Mouse (Mus musculus): ENCODE measurements at regions not wholly inside any gene's neighbourhood (a gene's known extent, or its start where the extent isn't known, plus 50 kb on each side); places are given as distances from the start of the nearest gene placed in this dataset.
A peak's percentile ranks its signal among the peaks of the same experiment; 100 is the strongest.

DNA sequence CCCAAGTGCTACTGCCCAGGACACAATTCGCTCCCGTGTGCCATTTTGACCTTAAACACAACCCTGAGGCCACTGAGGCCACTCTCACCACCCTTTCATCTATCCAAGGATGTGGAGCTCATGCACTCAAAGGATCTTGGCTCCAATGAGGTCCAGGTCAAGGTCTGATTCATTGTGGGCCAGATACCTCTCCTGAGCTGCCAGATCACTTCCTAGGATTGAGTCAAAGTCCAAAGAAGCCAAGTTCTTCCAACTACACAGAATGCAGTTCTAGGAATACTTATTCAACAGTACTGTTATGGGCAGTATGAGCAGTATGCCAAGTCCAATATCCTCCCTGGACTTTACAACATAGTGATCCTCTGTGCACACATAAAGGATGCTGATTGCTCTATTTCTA, 304.9 kb downstream of the Inhba start:
- DNase-seq = no peak

DNA sequence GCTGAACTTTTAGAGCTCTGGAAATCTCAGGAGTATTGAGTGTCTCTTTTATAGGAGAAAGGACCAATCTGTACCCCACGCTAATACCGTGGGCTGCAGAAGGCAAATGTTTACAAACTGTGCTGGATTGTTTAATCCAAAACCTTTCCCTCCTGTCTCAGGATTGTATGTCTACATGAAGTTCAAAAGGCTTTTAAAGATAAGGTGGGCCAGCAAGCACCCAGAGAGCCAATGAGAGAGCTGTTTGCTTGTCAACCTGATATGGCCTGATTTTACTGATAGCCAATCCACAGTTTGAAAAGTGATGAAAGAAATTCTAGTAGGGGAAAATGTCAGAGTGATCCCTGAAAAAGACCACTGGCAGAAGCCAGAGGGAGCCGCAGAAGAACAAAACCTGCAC, 305.8 kb downstream of the Inhba start:
- no peak for DNase-seq

GRCm38 (mm10) chr13:16320392-16320791, 308.7 kb downstream of the Inhba start:
- DNase-seq = no peak

- DNase-seq = no peak
Observed at GRCm38 (mm10) chr13:16325661-16326060, 314.0 kb downstream of the Inhba start.

- no peak for DNase-seq
Observed at GRCm38 (mm10) chr13:16341727-16342126, 330.1 kb downstream of the Inhba start.

GRCm38 (mm10) chr13:16342171-16342570, 330.5 kb downstream of the Inhba start:
- peak; percentile 7 for DNase-seq

- DNase-seq = peak; percentile 12
Observed at GRCm38 (mm10) chr13:16343280-16343945, 331.8 kb downstream of the Inhba start.

- DNase-seq = no peak
Observed at GRCm38 (mm10) chr13:16349353-16349752, 337.7 kb downstream of the Inhba start.

GRCm38 (mm10) chr13:16350061-16350460, 338.4 kb downstream of the Inhba start:
- no peak for DNase-seq

- DNase-seq = no peak
Observed at GRCm38 (mm10) chr13:16355316-16355715, 343.7 kb downstream of the Inhba start.

- DNase-seq = no peak
Observed at GRCm38 (mm10) chr13:16379492-16379891, 367.8 kb downstream of the Inhba start.

GRCm38 (mm10) chr13:16379949-16380348, 368.3 kb downstream of the Inhba start:
- DNase-seq = no peak

DNA sequence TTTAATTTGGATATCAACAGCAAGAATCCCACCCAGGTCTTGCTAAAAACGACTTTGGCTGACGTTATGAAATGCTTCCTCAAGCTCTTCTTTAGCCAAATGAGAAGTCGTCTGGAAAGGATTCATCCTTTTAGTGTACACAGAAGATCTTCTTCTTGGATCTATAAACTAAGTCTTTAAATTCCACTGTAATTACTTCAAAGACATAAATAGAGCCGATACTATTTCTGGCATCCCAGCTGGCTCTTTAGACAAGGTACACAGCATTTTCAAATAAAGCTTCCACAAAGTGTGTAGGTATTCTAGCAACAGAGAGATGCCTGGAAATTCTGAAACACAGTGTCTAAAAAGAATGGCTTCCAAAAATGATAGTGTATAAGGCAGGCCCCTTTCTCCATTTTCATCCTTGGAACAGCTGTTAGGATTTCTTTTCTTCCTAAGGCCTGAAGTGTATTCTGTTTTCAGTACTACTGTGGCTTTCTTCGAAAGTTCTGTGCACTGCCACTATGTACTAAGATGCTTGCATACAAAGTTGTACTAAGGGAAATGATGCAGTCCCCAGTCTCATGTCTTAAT, 371.4 kb downstream of the Inhba start:
- no peak for DNase-seq

DNA sequence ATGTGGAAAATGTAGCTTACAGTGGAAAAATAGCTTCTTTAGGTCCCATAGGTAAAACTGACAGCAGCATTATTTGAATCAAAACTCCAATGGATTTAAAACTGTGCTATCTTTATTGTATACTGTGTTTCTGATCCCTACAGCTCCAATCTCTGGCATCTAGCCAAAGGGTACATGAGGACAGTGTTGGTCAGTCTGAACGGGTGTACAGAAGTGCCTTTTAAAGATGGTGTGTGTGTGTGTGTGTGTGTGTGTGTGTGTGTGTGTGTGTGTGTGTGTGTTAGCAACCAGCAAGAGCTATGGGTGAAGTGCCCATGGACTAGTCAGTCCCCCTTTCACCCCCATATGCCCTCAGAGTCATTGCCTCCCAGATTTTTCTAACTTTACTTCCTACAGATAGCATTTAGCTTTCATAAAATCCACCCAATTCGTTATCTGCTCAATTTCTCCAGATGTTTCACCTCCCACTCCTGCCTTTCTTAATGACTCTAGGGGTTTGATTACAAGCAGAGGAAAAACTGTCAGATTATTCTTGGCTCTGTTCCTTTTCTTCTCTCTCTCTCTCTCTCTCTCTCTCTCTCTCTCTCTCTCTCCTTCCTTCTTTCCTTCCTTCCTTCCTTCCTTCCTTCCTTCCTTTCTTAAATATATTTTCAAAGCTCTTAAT, 404.8 kb downstream of the Inhba start:
- DNase-seq = peak; percentile 15

DNA sequence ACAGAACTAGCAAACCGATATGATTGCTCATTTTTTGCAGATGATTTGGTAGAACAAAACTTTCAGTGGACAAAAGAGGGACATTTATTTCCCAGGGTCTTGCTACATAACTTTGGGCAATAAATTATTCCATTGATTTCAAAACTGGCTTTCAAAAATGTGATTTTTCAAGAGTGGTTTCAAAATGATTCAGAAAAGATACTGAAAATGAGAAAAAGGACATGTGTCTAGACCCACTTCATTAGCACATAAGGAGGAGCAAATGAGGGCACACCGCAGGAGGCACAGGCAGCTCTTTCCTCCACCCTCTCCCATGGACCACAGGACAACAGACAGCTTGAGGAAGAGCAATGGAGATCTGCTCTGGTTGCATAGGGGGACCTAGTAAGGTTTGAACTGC, 412.5 kb downstream of the Inhba start:
- DNase-seq = no peak

DNA sequence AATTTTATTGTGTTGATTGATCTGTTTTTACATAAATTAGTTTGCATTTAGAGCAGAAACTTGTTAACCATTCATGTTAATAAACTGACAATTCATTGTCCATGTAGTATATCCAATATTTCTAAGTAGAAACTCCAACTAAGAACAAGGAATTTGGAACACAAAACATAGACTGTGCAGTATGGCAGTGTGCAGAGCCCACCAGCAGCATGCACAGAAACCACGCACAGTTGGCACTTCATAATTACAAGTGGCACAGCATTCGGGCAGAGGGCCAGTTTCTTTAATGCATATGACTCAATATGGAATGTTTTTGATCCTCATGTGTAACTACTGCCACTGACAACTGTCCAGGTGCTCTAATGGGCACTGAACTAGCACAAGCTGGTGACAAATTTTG, 423.8 kb downstream of the Inhba start:
- no peak for DNase-seq

- DNase-seq = no peak
Observed at GRCm38 (mm10) chr13:16453234-16453633, 441.6 kb downstream of the Inhba start.

- DNase-seq = no peak
Observed at GRCm38 (mm10) chr13:16459743-16460142, 448.1 kb downstream of the Inhba start.

- DNase-seq = no peak
Observed at GRCm38 (mm10) chr13:16461681-16462080, 450.0 kb downstream of the Inhba start.

- DNase-seq = no peak
Observed at GRCm38 (mm10) chr13:16464823-16465222, 453.2 kb downstream of the Inhba start.

GRCm38 (mm10) chr13:16465317-16465716, 453.7 kb downstream of the Inhba start:
- DNase-seq = no peak

DNA sequence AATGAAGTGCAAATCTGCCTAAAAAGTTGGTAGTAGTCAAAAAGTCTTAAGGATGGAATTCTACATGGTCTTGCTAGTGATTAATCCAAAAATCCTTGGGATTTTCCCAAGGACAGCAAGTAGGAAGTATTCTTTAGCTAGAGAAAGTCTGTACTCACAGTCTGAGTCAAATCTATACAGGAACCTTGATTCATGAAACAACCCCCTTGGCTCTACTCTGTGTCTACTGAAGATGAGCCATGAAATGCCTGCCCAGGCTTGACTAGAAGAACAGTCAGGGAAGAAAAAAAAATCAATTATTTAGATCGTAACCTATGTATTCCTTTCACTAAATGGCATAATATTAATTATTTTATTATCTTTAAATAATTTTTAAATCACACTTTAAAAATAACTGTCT, 454.2 kb downstream of the Inhba start:
- no peak for DNase-seq

GRCm38 (mm10) chr13:16476515-16476914, 464.9 kb downstream of the Inhba start:
- DNase-seq = no peak

GRCm38 (mm10) chr13:16487292-16487691, 475.6 kb downstream of the Inhba start:
- no peak for DNase-seq

Data from adrenal gland, postnatal 10 days (tissue).